Mouse (Mus musculus): ENCODE data around the gene Atm. TPM values are rescaled to one million over a fixed set of nuclear protein-coding genes. Genes with fewer than 3 reads are reported as not detected.
A peak's percentile ranks its signal among the peaks of the same experiment; 100 is the strongest.

Gene Atm
- 10 to 100 TPM in 1 of 2 experiments, 1 to 10 TPM in 1; 9.7 to 11.4 TPM for total RNA-seq (2021)
- long read RNA-seq, experiment 1, partial matches to known transcripts, result 0 of 1 reads
- long read RNA-seq, experiment 1, other reads (novel, unspliced or antisense), result 1 of 1 reads
- long read RNA-seq, experiment 2, partial matches to known transcripts, result 0 of 1 reads
- long read RNA-seq, experiment 2, other reads (novel, unspliced or antisense), result 1 of 1 reads

GRCm38 (mm10) chr9:53536558-53537320, at the start of gene Atm, which contains the start of gene Npat:
Atm (minus strand) TSS chr9:53536740.
Npat (plus strand) TSS chr9:53537047.
- peak; percentile 98 to 100 for DNase-seq

GRCm38 (mm10) chr9:53581870-53582269, 45.3 kb upstream of the Atm start:
- DNase-seq, result no peak

- DNase-seq, result no peak
These were observed 39.2 kb upstream of the Atm start for GRCm38 (mm10) chr9:53575721-53576120.

GRCm38 (mm10) chr9:53572516-53573307, 36.2 kb upstream of the Atm start:
- peak; percentile 34 to 55 for DNase-seq

GRCm38 (mm10) chr9:53570662-53571061, 34.1 kb upstream of the Atm start:
- DNase-seq, result no peak

GRCm38 (mm10) chr9:53537336-53537965, 911 bp upstream of the Atm start:
- DNase-seq, result no peak

- DNase-seq, result peak in 1 of 2 experiments; percentile 24
These were observed 872 bp downstream of the Atm start for GRCm38 (mm10) chr9:53535416-53536320.

GRCm38 (mm10) chr9:53517373-53518009, 19.0 kb downstream of the Atm start:
- DNase-seq, result no peak

GRCm38 (mm10) chr9:53514091-53514490, 22.4 kb downstream of the Atm start:
- DNase-seq, result no peak

- DNase-seq, result peak in 1 of 2 experiments; percentile 26
These were observed 28.5 kb downstream of the Atm start for GRCm38 (mm10) chr9:53508053-53508452.

- no peak for DNase-seq
These were observed 50.7 kb downstream of the Atm start for GRCm38 (mm10) chr9:53485886-53486285.

- no peak for DNase-seq
These were observed 63.6 kb downstream of the Atm start for GRCm38 (mm10) chr9:53472806-53473518.

GRCm38 (mm10) chr9:53452038-53452437, 84.5 kb downstream of the Atm start:
- DNase-seq, result no peak

- DNase-seq, result no peak
These were observed 85.9 kb downstream of the Atm start for GRCm38 (mm10) chr9:53450609-53451008.

GRCm38 (mm10) chr9:53435830-53436570, 100.5 kb downstream of the Atm start:
- no peak for DNase-seq

GRCm38 (mm10) chr9:53427638-53428037, 108.9 kb downstream of the Atm start:
- DNase-seq, result no peak

GRCm38 (mm10) chr9:53426726-53427125, 109.8 kb downstream of the Atm start:
- DNase-seq, result no peak

GRCm38 (mm10) chr9:53422133-53422896, 114.2 kb downstream of the Atm start:
- no peak for DNase-seq

GRCm38 (mm10) chr9:53409427-53409826, 127.1 kb downstream of the Atm start:
- DNase-seq, result no peak
